Mouse (Mus musculus) lung, postnatal 4 days (tissue): ENCODE measurements around the gene Lce1d.

Experiments used
- DNase-seq, 2 experiments: peaks; one replicate each; pipeline ENCODE4 v3.0.0; 2021

Lce1d gene

GRCm38 (mm10) chr3:92687110-92687509, at the start of gene Lce1d:
Gene Lce1d, minus strand, starts transcription at chr3:92687210.
- DNase-seq, result no peak

- no peak for DNase-seq
These were observed 35.6 kb upstream of the Lce1d start for GRCm38 (mm10) chr3:92722631-92723030.

- DNase-seq, result no peak
These were observed 33.2 kb upstream of the Lce1d start, which contains the start of gene Lce1f for GRCm38 (mm10) chr3:92720250-92720649. Gene Lce1f, minus strand, starts transcription at chr3:92720350.

GRCm38 (mm10) chr3:92715122-92715521, 28.1 kb upstream of the Lce1d start:
- no peak for DNase-seq

- DNase-seq, result no peak
These were observed 22.0 kb upstream of the Lce1d start, which contains the start of gene Lce1e for GRCm38 (mm10) chr3:92708974-92709373. Gene Lce1e, minus strand, starts transcription at chr3:92709074.

GRCm38 (mm10) chr3:92694613-92695012, 7.6 kb upstream of the Lce1d start:
- no peak for DNase-seq

- no peak for DNase-seq
These were observed 4.7 kb upstream of the Lce1d start for GRCm38 (mm10) chr3:92691688-92692087.

GRCm38 (mm10) chr3:92689154-92689553, 2.1 kb upstream of the Lce1d start:
- DNase-seq, result peak; percentile 23 to 40

- no peak for DNase-seq
These were observed 8.1 kb downstream of the Lce1d start, which contains the start of gene Lce1c for GRCm38 (mm10) chr3:92678947-92679346. Gene Lce1c, plus strand, starts transcription at chr3:92679247.

- DNase-seq, result no peak
These were observed 16.8 kb downstream of the Lce1d start, which contains the start of gene Lce1a2 for GRCm38 (mm10) chr3:92670215-92670614. Gene Lce1a2, minus strand, starts transcription at chr3:92670315.

- no peak for DNase-seq
These were observed 30.2 kb downstream of the Lce1d start, which contains the start of gene Lce1b for GRCm38 (mm10) chr3:92656826-92657225. Gene Lce1b, minus strand, starts transcription at chr3:92656926.

- no peak for DNase-seq
These were observed 38.8 kb downstream of the Lce1d start, which contains the start of gene Lce1a1 for GRCm38 (mm10) chr3:92648207-92648606. Gene Lce1a1, minus strand, starts transcription at chr3:92648307.

- DNase-seq, result no peak
These were observed 47.2 kb downstream of the Lce1d start for GRCm38 (mm10) chr3:92639854-92640253.

- DNase-seq, result no peak
These were observed 48.4 kb downstream of the Lce1d start for GRCm38 (mm10) chr3:92638653-92638991.

- no peak for DNase-seq
These were observed 49.0 kb downstream of the Lce1d start for GRCm38 (mm10) chr3:92637745-92638652.
